Mouse (Mus musculus): ENCODE data around the gene Cenpp. TPM values are rescaled to one million over a fixed set of nuclear protein-coding genes. Genes with fewer than 3 reads are reported as not detected.

Cenpp gene
- total and polyA plus RNA-seq, 3 experiments, result 0.57 to 2.4 (median 1.8) TPM

DNA sequence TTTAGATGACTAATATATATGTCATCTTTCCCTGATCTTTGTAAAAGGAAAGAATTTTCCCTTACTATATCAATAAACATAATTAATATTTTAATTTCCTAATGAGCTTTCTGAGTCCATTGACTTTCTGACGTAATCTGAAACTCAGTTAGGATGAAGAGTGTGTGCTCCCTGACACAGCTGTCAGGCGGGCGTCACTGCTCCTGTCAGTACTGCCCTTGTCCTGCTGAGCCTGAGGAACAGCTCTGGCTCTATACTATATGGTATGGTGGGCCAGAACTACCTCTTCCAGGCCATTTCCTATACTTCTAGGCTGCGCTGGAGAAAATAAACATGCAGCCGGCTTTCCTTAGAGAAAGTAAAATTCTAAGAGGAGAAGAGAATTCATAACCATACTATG is 98.1 kb downstream of the Cenpp start:
- no peaks in the 10 kb centered on the region; the same call in 1 of the 2 replicates for H3K4me1 ChIP-seq (ENCODE audit: control insufficient read depth, insufficient read depth, low read length)
- no peaks in the 10 kb centered on the region for H3K27me3 ChIP-seq (ENCODE audit: control insufficient read depth, insufficient read depth, low read length)
- H3K36me3 ChIP-seq (ENCODE audit: control insufficient read depth, insufficient read depth, low read length), result 0 out of 2 replicates have a peak, but pooled peaks cover 2% of the 10 kb centered on the region
- H3K9ac ChIP-seq (ENCODE audit: low read depth, low read length), result no peak overlapping the region
- no peak overlapping the region for H3K27ac ChIP-seq
- TF ChIP-seq CTCF (IDR thresholded peaks at IDR 0.05) (no peak), POLR2A (IDR thresholded peaks at IDR 0.05; ENCODE audit: insufficient read depth, low read depth, low read length) (no peak), EP300 (IDR thresholded peaks at IDR 0.05; ENCODE audit: insufficient read depth, low read depth, low read length) (no peak)
- intact Hi-C loops (cut with DNase I), result no loop called here
- no peak for DNase-seq
- H3K79me2 ChIP-seq (replicated peaks; ENCODE audit: control insufficient read depth, insufficient read depth, low read length), result no peaks in the 10 kb centered on the region
- no peak overlapping the region for H3K4me3 ChIP-seq
- 89% methylated on average over 5 of the region's 5 CpGs for WGBS

DNA sequence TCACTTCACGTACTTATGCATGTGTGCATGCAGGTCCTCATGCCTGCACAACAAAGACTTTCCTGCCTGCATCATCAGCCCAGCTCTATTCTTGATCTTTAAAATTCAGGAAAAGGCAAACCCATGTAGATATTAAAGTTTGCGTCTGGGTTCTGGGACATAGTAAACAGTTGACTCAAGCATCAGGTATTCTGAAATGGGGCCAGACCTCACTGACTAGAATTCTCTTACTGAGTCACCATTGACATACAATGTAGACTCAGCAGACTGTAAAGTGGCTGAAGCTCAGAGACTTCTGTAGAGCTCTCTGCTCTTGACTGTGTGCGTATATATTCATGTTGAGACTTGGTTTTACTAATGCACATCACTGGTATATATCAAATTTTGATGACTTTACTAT is 103.0 kb downstream of the Cenpp start:
- TF ChIP-seq CTCF (IDR thresholded peaks at IDR 0.05) (no peak), POLR2A (IDR thresholded peaks at IDR 0.05; ENCODE audit: insufficient read depth, low read depth, low read length) (no peak), EP300 (IDR thresholded peaks at IDR 0.05; ENCODE audit: insufficient read depth, low read depth, low read length) (no peak)
- Histone ChIP-seq H3K4me1 (ENCODE audit: control insufficient read depth, insufficient read depth, low read length) (peaks cover 5% of the 10 kb centered on the region), H3K9ac (ENCODE audit: low read depth, low read length) (no peak overlapping the region), H3K79me2 (replicated peaks; ENCODE audit: control insufficient read depth, insufficient read depth, low read length) (no peaks in the 10 kb centered on the region), H3K4me3 (no peak overlapping the region), H3K27ac (no peak overlapping the region; the same call in 1 of the 2 replicates), H3K27me3 (ENCODE audit: control insufficient read depth, insufficient read depth, low read length) (no peaks in the 10 kb centered on the region), H3K36me3 (ENCODE audit: control insufficient read depth, insufficient read depth, low read length) (peaks cover 2% of the 10 kb centered on the region; the same call in 1 of the 2 replicates)
- intact Hi-C loops (cut with DNase I), result loop anchor here (5.0 kb wide), 2 partner anchors 42 to 97 kb away; no protein-coding TSS in a partner anchor
- whole genome bisulfite sequencing, result 79% methylated on average over 3 of the region's 3 CpGs
- no peak for DNase-seq

DNA sequence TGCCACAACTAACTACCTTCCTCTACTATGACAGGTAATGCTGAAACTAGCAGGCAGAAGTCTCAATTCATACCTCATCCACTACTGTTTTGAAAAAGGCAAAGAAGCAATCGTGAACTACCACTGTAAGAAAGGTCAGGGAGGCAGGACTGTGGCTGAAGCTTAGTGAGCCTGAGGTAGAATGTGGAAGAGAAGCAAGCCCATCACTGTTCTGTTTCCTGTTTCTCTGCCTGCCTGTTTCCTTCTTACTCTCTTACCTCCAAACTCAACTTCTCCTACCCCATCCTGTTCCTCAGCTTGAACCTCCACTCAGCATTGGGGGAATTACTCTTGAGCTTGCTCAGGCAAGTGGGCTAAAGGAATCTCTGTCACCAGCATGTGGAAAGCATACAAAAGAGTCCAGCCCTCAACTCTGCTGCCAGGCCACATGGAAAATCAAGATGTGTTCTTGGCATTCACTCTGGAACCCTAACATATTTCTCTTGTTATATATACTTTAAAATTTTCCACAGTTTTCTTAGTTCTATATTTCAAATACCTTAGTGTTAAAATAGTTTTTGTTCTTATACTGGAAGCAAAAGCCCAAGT is 104.9 kb downstream of the Cenpp start:
- Histone ChIP-seq H3K27me3 (ENCODE audit: control insufficient read depth, insufficient read depth, low read length) (no peaks in the 10 kb centered on the region), H3K9ac (ENCODE audit: low read depth, low read length) (no peak overlapping the region), H3K4me1 (ENCODE audit: control insufficient read depth, insufficient read depth, low read length) (peaks cover 5% of the 10 kb centered on the region), H3K4me3 (no peak overlapping the region), H3K27ac (peak overlapping the region; percentile 65), H3K36me3 (ENCODE audit: control insufficient read depth, insufficient read depth, low read length) (peaks cover 2% of the 10 kb centered on the region; the same call in 1 of the 2 replicates), H3K79me2 (replicated peaks; ENCODE audit: control insufficient read depth, insufficient read depth, low read length) (no peaks in the 10 kb centered on the region)
- intact Hi-C loops (cut with DNase I), result loop anchor here (5.0 kb wide), 2 partner anchors 40 to 95 kb away; no protein-coding TSS in a partner anchor
- DNase-seq, result no peak
- TF ChIP-seq EP300 (IDR thresholded peaks at IDR 0.05; ENCODE audit: insufficient read depth, low read depth, low read length) (no peak), POLR2A (IDR thresholded peaks at IDR 0.05; ENCODE audit: insufficient read depth, low read depth, low read length) (no peak), CTCF (IDR thresholded peaks at IDR 0.05) (no peak)
- 63% methylated on average over 1 of the region's 1 CpGs for WGBS

DNA sequence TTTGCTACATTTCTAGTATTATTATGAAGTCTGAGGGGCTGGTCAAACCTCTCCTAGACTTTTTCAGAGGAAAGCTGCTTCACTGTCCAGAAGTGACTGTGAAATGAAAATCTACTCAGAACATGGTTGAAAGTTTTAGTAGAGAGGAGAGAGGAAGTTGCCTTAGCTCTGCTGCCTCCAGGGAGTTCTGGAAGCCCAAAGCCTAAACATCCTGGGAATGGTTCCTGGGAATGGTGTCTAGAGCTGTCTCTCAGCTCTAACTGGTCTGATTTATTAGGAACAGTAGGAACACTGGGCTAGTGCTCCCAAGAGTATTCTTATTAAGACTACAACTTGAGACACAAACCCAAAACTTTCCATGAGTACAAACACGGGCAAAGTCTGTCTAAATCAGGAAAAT is 106.1 kb downstream of the Cenpp start:
- WGBS, result 74% methylated on average over 1 of the region's 1 CpGs
- no peaks in the 10 kb centered on the region for H3K27me3 ChIP-seq (ENCODE audit: control insufficient read depth, insufficient read depth, low read length)
- no peak overlapping the region for H3K4me3 ChIP-seq
- H3K4me1 ChIP-seq (ENCODE audit: control insufficient read depth, insufficient read depth, low read length), result peaks cover 5% of the 10 kb centered on the region
- no peak overlapping the region for H3K9ac ChIP-seq (ENCODE audit: low read depth, low read length)
- TF ChIP-seq POLR2A (IDR thresholded peaks at IDR 0.05; ENCODE audit: insufficient read depth, low read depth, low read length) (peak; percentile 64; the same call in 1 of the 2 replicates), EP300 (IDR thresholded peaks at IDR 0.05; ENCODE audit: insufficient read depth, low read depth, low read length) (no peak)
- H3K27ac ChIP-seq, result peak overlapping the region; percentile 65
- peak in 1 of 2 experiments; percentile 39 for DNase-seq
- no peaks in the 10 kb centered on the region for H3K79me2 ChIP-seq (replicated peaks; ENCODE audit: control insufficient read depth, insufficient read depth, low read length)
- intact Hi-C loops (cut with DNase I), result loop anchor here (5.0 kb wide), 2 partner anchors 39 to 94 kb away; no protein-coding TSS in a partner anchor
- H3K36me3 ChIP-seq (ENCODE audit: control insufficient read depth, insufficient read depth, low read length), result peaks cover 2% of the 10 kb centered on the region; the same call in 1 of the 2 replicates

DNA sequence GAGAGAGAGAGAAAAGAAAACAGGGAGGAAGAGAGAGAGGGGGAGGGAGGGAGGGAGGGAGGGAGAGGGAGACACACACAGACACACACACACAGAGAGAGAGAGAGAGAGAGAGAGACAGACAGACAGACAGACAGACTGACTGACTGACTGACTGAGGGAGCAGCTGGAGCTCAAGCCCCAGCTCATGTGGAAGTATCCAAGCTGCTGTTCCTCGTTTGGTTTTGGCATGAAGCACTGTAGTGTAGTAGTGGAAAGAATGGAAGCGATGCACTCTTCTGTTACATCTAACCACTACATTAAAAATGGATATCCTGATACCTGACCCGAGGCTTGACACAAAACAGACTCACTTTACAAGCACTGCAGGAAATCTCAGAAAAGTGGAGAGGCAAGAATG is 106.9 kb downstream of the Cenpp start:
- peak overlapping the region; percentile 63 for H3K9ac ChIP-seq (ENCODE audit: low read depth, low read length)

DNA sequence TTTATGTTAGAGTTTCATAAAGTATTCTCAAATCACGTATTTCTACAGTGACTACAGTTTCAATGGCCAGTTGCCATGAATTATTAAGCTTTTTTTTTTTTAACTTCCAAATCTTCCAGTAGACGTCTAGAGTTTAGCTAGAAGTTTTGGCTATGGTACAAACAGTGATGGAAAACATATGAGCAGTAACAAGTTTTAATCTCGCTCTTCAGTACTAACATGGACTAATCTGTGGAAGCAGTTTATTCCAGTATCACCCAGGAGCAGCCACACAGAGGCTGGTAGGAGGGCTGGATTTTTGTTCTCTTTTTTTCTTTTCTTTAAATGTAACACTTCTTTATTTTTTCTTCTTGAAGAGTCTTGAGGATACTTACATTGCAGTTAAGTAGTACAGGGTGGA is 108.3 kb downstream of the Cenpp start, which contains the start of gene Aspn:
TSS of gene Aspn (plus strand) at position 165 of the 400 bp plus-strand sequence.
- intact Hi-C loops (cut with DNase I), result loop anchor here (5.0 kb wide), 1 partner anchor 38 kb away; the partner anchor contains the start of gene Omd
- no peak for DNase-seq
- H3K27ac ChIP-seq, result peak within 1 kb of the TSS; percentile 66

More for the DNA sequence above, 106.9 kb downstream of the Cenpp start:
- intact Hi-C loops (cut with DNase I), result loop anchor here (5.0 kb wide), 2 partner anchors 38 to 93 kb away; no protein-coding TSS in a partner anchor
- WGBS, result 15% methylated on average over 3 of the region's 3 CpGs
- peak overlapping the region; percentile 26 for H3K4me3 ChIP-seq
- no peaks in the 10 kb centered on the region for H3K79me2 ChIP-seq (replicated peaks; ENCODE audit: control insufficient read depth, insufficient read depth, low read length)
- no peak for TF ChIP-seq EP300 (IDR thresholded peaks at IDR 0.05; ENCODE audit: insufficient read depth, low read depth, low read length)
- no peak for TF ChIP-seq POLR2A (IDR thresholded peaks at IDR 0.05; ENCODE audit: insufficient read depth, low read depth, low read length)
- no peak for TF ChIP-seq CTCF (IDR thresholded peaks at IDR 0.05)
- peaks cover 2% of the 10 kb centered on the region; the same call in 1 of the 2 replicates for H3K36me3 ChIP-seq (ENCODE audit: control insufficient read depth, insufficient read depth, low read length)
- no peaks in the 10 kb centered on the region for H3K27me3 ChIP-seq (ENCODE audit: control insufficient read depth, insufficient read depth, low read length)
- DNase-seq, result peak in 1 of 2 experiments; percentile 16
- H3K27ac ChIP-seq, result peak overlapping the region; percentile 65
- H3K4me1 ChIP-seq (ENCODE audit: control insufficient read depth, insufficient read depth, low read length), result peaks cover 5% of the 10 kb centered on the region

More for the DNA sequence above, 108.3 kb downstream of the Cenpp start, which contains the start of gene Aspn:
- Histone ChIP-seq H3K79me2 (replicated peaks; ENCODE audit: control insufficient read depth, insufficient read depth, low read length) (no peaks in the 10 kb centered on the region), H3K4me1 (ENCODE audit: control insufficient read depth, insufficient read depth, low read length) (peaks cover 5% of the 10 kb centered on the region), H3K9ac (ENCODE audit: low read depth, low read length) (no peak within 1 kb of the TSS), H3K36me3 (ENCODE audit: control insufficient read depth, insufficient read depth, low read length) (peaks cover 2% of the 10 kb centered on the region; the same call in 1 of the 2 replicates), H3K27me3 (ENCODE audit: control insufficient read depth, insufficient read depth, low read length) (no peaks in the 10 kb centered on the region), H3K4me3 (peak within 1 kb of the TSS; percentile 31)
- 67% methylated on average over 3 of the region's 3 CpGs for WGBS
- TF ChIP-seq POLR2A (IDR thresholded peaks at IDR 0.05; ENCODE audit: insufficient read depth, low read depth, low read length) (peak; percentile 43; the same call in 1 of the 2 replicates), EP300 (IDR thresholded peaks at IDR 0.05; ENCODE audit: insufficient read depth, low read depth, low read length) (no peak)

Data from heart, adult 2 months (tissue).